Mouse (Mus musculus) frontal cortex, postnatal 36 days (tissue): ENCODE results near the gene Btf3l4.

Source experiments
- DNase-seq, 2 experiments: peaks; one replicate each; pipeline ENCODE4 v3.0.0; 2022; ENCODE audit warnings: low spot score in 2 of 2

Gene Btf3l4

GRCm38 (mm10) chr4:108832916-108833827 lies at the start of gene Btf3l4:
TSS of gene Btf3l4 (minus strand) at chr4:108833614.
- peak; percentile 86 to 91 for DNase-seq

GRCm38 (mm10) chr4:108878963-108879822 lies 45.8 kb upstream of the Btf3l4 start, which contains the start of gene Rab3b:
TSS of gene Rab3b (plus strand) at chr4:108879063.
- peak; percentile 18 to 32 for DNase-seq

- DNase-seq = no peak
These were observed 44.5 kb upstream of the Btf3l4 start for GRCm38 (mm10) chr4:108877901-108878300.

GRCm38 (mm10) chr4:108873746-108874145 lies 40.3 kb upstream of the Btf3l4 start:
- no peak for DNase-seq

GRCm38 (mm10) chr4:108869730-108870374 lies 36.4 kb upstream of the Btf3l4 start:
- DNase-seq = peak; percentile 89 to 97

- DNase-seq = no peak
These were observed 33.4 kb upstream of the Btf3l4 start for GRCm38 (mm10) chr4:108866806-108867205.

- peak in 1 of 2 experiments; percentile 8 for DNase-seq
These were observed 15.1 kb upstream of the Btf3l4 start, which contains the start of gene A730015C16Rik for GRCm38 (mm10) chr4:108848505-108848848. TSS of gene A730015C16Rik (minus strand) at chr4:108848619.

- peak; percentile 81 to 88 for DNase-seq
These were observed 14.5 kb upstream of the Btf3l4 start, which contains the start of gene Kti12 for GRCm38 (mm10) chr4:108847715-108848504. TSS of gene Kti12 (plus strand) at chr4:108847785.

- DNase-seq = no peak
These were observed 12.6 kb upstream of the Btf3l4 start for GRCm38 (mm10) chr4:108845824-108846569.

GRCm38 (mm10) chr4:108843336-108843735 lies 9.9 kb upstream of the Btf3l4 start:
- DNase-seq = no peak

GRCm38 (mm10) chr4:108841920-108842578 lies 8.6 kb upstream of the Btf3l4 start:
- no peak for DNase-seq

- DNase-seq = peak; percentile 11 to 55
These were observed 4.6 kb upstream of the Btf3l4 start for GRCm38 (mm10) chr4:108838031-108838430.

- DNase-seq = no peak
These were observed 2.1 kb upstream of the Btf3l4 start for GRCm38 (mm10) chr4:108835496-108835895.

GRCm38 (mm10) chr4:108834971-108835311 lies 1.5 kb upstream of the Btf3l4 start:
- DNase-seq = no peak

GRCm38 (mm10) chr4:108834115-108834970 lies 929 bp upstream of the Btf3l4 start, which contains the start of gene Txndc12:
TSS of gene Txndc12 (plus strand) at chr4:108834601.
- DNase-seq = peak; percentile 77 to 84

GRCm38 (mm10) chr4:108833828-108834114 lies 357 bp upstream of the Btf3l4 start:
- no peak for DNase-seq

GRCm38 (mm10) chr4:108830698-108831097 lies 2.7 kb downstream of the Btf3l4 start:
- no peak for DNase-seq

- DNase-seq = no peak
These were observed 6.8 kb downstream of the Btf3l4 start for GRCm38 (mm10) chr4:108826643-108827042.

- DNase-seq = no peak
These were observed 7.3 kb downstream of the Btf3l4 start for GRCm38 (mm10) chr4:108826096-108826495.
